Mouse (Mus musculus) cerebellum, adult 2 months (tissue): ENCODE measurements around the gene Dgkh.

Experiments used
- CTCF ChIP-seq: fragments of 200-500 bp; IDR thresholded peaks from 2 replicates; pipeline ENCODE4 v1.5.1; 2011; ENCODE audit warnings: low read depth, mild to moderate bottlenecking, control low read depth, low read length, moderate library complexity, borderline replicate concordance; ENCODE audit not compliant: insufficient read depth
- POLR2A ChIP-seq: fragments of 200-500 bp; IDR thresholded peaks from 2 replicates; pipeline ENCODE4 v1.6.1; 2011; ENCODE audit warnings: low read length, control low read depth, borderline replicate concordance; ENCODE audit not compliant: insufficient read depth

DNA sequence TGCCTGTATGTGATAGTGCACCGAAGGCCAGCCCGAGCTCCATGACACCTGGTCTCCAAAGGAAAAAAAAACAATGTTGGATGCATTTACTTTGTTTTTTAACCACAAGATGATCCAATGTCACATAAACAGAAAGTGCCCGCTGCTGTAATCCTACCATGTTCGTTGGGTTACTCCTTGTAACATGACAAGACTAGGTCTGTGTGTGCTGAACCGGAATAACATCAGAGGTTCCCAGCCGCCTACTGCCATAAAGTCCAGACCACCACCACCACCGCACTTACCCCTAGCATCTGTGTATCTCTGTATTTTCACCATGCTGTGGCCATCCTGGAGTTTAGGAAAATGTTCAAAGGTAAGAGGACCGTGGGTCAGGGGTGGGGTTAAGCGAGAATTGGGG is 42.6 kb downstream of the Dgkh start:
- no peak for TF ChIP-seq CTCF
- no peak for TF ChIP-seq POLR2A
